Mouse (Mus musculus) embryonic facial prominence, embryonic 15.5 days (tissue): ENCODE measurements around the gene Barhl1. TPM values are rescaled to one million over a fixed set of nuclear protein-coding genes. Genes with fewer than 3 reads are reported as not detected.

ENCODE experiments used
- ATAC-seq: fragments of 200-750 bp; cut with Nextera tagmentation; 2 replicates; pipeline ENCODE4 v1.8.0; 2017; ENCODE audit warnings: low read depth, moderate TSS enrichment; ENCODE audit not compliant: insufficient number of reproducible peaks, low FRiP score, low TSS enrichment
- H3K27ac ChIP-seq: fragments of 300-500 bp; sonication (generic); replicated peaks from 2 replicates; pipeline ENCODE4 v1.5.1; 2015; ENCODE audit warnings: mild to moderate bottlenecking, inconsistent platforms
- H3K27me3 ChIP-seq: fragments of 300-500 bp; sonication (generic); 2 replicates; pipeline ENCODE4 v1.6.1; 2015; ENCODE audit warnings: inconsistent platforms
- H3K36me3 ChIP-seq: fragments of 300-500 bp; sonication (generic); 2 replicates; pipeline ENCODE4 v1.6.1; 2015; ENCODE audit warnings: mild to moderate bottlenecking, inconsistent platforms
- H3K4me1 ChIP-seq: fragments of 300-500 bp; sonication (generic); 2 replicates; pipeline ENCODE4 v1.6.1; 2015; ENCODE audit warnings: inconsistent platforms
- H3K4me2 ChIP-seq: fragments of 300-500 bp; sonication (generic); replicated peaks from 2 replicates; pipeline ENCODE4 v1.6.1; 2015; ENCODE audit warnings: mild to moderate bottlenecking, inconsistent platforms
- H3K4me3 ChIP-seq: fragments of 300-500 bp; sonication (generic); replicated peaks from 2 replicates; pipeline ENCODE4 v1.5.1; 2015; ENCODE audit warnings: mild to moderate bottlenecking, inconsistent platforms
- H3K9ac ChIP-seq: fragments of 300-500 bp; sonication (generic); 2 replicates; pipeline ENCODE4 v1.6.1; 2015; ENCODE audit warnings: inconsistent platforms
- H3K9me3 ChIP-seq: fragments of 300-500 bp; sonication (generic); replicated peaks from 2 replicates; pipeline ENCODE4 v1.6.1; 2016; ENCODE audit warnings: inconsistent platforms
- WGBS: fragments of 180-500 bp; shearing (Covaris S2); methylation state at CpG from one replicate; pipeline ENCODE4 v1.1.7; 2015; 5-methylcytosine and 5-hydroxymethylcytosine counted together
- polyA plus RNA-seq: library from polyadenylated mRNA; unstranded; fragments of >200 nt; fragmentation: Nextera tagmentation; extraction: Ambion mirVana; gene quantifications from 2 replicates; pipeline ENCODE4 v1.2.1, GENCODE M21; 2015

The Barhl1 gene
- 0.07 TPM in 1 of 2 replicates, not detected in the other for polyA plus RNA-seq

- H3K36me3 ChIP-seq = no peaks in the 10 kb centered on the region
- no peak within 1 kb of the TSS for H3K27ac ChIP-seq
- no peak within 1 kb of the TSS for H3K9ac ChIP-seq
- H3K9me3 ChIP-seq = no peaks in the 10 kb centered on the region
- peaks cover 18% of the 10 kb centered on the region for H3K4me1 ChIP-seq
- WGBS = 2% methylated on average over 18 of the region's 18 CpGs
- H3K27me3 ChIP-seq = peaks cover 98% of the 10 kb centered on the region
- H3K4me3 ChIP-seq = peak within 1 kb of the TSS; percentile 20; the same call in 1 of the 2 replicates
- no peak for ATAC-seq
- 0 out of 2 replicates have a peak within 1 kb of the TSS, but pooled peaks have one; percentile 1 for H3K4me2 ChIP-seq
Measured at GRCm38 (mm10) chr2:28916513-28916865, at the start of gene Barhl1. Barhl1 (minus strand) TSS chr2:28916668.

- H3K9me3 ChIP-seq = no peaks in the 10 kb centered on the region
- peaks cover 7% of the 10 kb centered on the region for H3K27me3 ChIP-seq
- H3K4me2 ChIP-seq = no peak overlapping the region
- 78% methylated on average over 6 of the region's 6 CpGs for WGBS
- no peaks in the 10 kb centered on the region for H3K4me1 ChIP-seq
- no peak overlapping the region for H3K27ac ChIP-seq
- H3K36me3 ChIP-seq = no peaks in the 10 kb centered on the region
- no peak overlapping the region for H3K9ac ChIP-seq
- no peak for ATAC-seq
- no peak overlapping the region for H3K4me3 ChIP-seq
Measured at GRCm38 (mm10) chr2:28963565-28963964, 47.1 kb upstream of the Barhl1 start.

GRCm38 (mm10) chr2:28961636-28962035 is 45.2 kb upstream of the Barhl1 start:
- 69% methylated on average over 5 of the region's 5 CpGs for WGBS
- H3K9ac ChIP-seq = no peak overlapping the region
- no peaks in the 10 kb centered on the region for H3K9me3 ChIP-seq
- no peaks in the 10 kb centered on the region for H3K4me1 ChIP-seq
- no peak overlapping the region for H3K4me3 ChIP-seq
- no peak for ATAC-seq
- H3K4me2 ChIP-seq = no peak overlapping the region
- peaks cover 5% of the 10 kb centered on the region for H3K27me3 ChIP-seq
- no peak overlapping the region for H3K27ac ChIP-seq
- H3K36me3 ChIP-seq = no peaks in the 10 kb centered on the region

- no peak overlapping the region for H3K4me3 ChIP-seq
- H3K36me3 ChIP-seq = no peaks in the 10 kb centered on the region
- no peak overlapping the region for H3K9ac ChIP-seq
- no peaks in the 10 kb centered on the region for H3K9me3 ChIP-seq
- no peak overlapping the region for H3K4me2 ChIP-seq
- WGBS = 78% methylated on average over 15 of the region's 15 CpGs
- no peaks in the 10 kb centered on the region for H3K4me1 ChIP-seq
- no peak overlapping the region for H3K27ac ChIP-seq
- ATAC-seq = no peak
- peaks cover under 1% of the 10 kb centered on the region; the same call in 1 of the 2 replicates for H3K27me3 ChIP-seq
Measured at GRCm38 (mm10) chr2:28961024-28961585, 44.6 kb upstream of the Barhl1 start.

- Histone ChIP-seq H3K36me3 (no peaks in the 10 kb centered on the region), H3K27ac (no peak overlapping the region), H3K4me1 (no peaks in the 10 kb centered on the region), H3K4me2 (no peak overlapping the region), H3K9me3 (no peaks in the 10 kb centered on the region), H3K9ac (no peak overlapping the region), H3K27me3 (no peaks in the 10 kb centered on the region), H3K4me3 (no peak overlapping the region)
- ATAC-seq = no peak
- WGBS = 71% methylated on average over 4 of the region's 4 CpGs
Measured at GRCm38 (mm10) chr2:28956874-28957273, 40.4 kb upstream of the Barhl1 start.

GRCm38 (mm10) chr2:28954595-28954994 is 38.1 kb upstream of the Barhl1 start:
- H3K27me3 ChIP-seq = no peaks in the 10 kb centered on the region
- H3K9ac ChIP-seq = no peak overlapping the region
- H3K4me3 ChIP-seq = no peak overlapping the region
- no peaks in the 10 kb centered on the region for H3K36me3 ChIP-seq
- 90% methylated on average over 9 of the region's 9 CpGs for WGBS
- no peak for ATAC-seq
- no peaks in the 10 kb centered on the region for H3K4me1 ChIP-seq
- H3K4me2 ChIP-seq = no peak overlapping the region
- H3K27ac ChIP-seq = no peak overlapping the region
- no peaks in the 10 kb centered on the region for H3K9me3 ChIP-seq

- Histone ChIP-seq H3K4me3 (no peak overlapping the region), H3K27ac (no peak overlapping the region), H3K4me2 (no peak overlapping the region), H3K27me3 (no peaks in the 10 kb centered on the region; the same call in 1 of the 2 replicates), H3K9ac (no peak overlapping the region), H3K36me3 (no peaks in the 10 kb centered on the region), H3K9me3 (no peaks in the 10 kb centered on the region), H3K4me1 (no peaks in the 10 kb centered on the region)
- ATAC-seq = no peak
- WGBS = 32% methylated on average over 8 of the region's 8 CpGs
Measured at GRCm38 (mm10) chr2:28952981-28953380, 36.5 kb upstream of the Barhl1 start.

- H3K27me3 ChIP-seq = peaks cover 6% of the 10 kb centered on the region; the same call in 1 of the 2 replicates
Measured at GRCm38 (mm10) chr2:28946312-28946711, 29.8 kb upstream of the Barhl1 start.

GRCm38 (mm10) chr2:28945388-28945787 is 28.9 kb upstream of the Barhl1 start:
- Histone ChIP-seq H3K36me3 (no peaks in the 10 kb centered on the region), H3K9me3 (no peaks in the 10 kb centered on the region), H3K9ac (no peak overlapping the region), H3K4me3 (no peak overlapping the region), H3K27me3 (peaks cover 6% of the 10 kb centered on the region; the same call in 1 of the 2 replicates), H3K27ac (no peak overlapping the region), H3K4me2 (no peak overlapping the region), H3K4me1 (no peaks in the 10 kb centered on the region)
- WGBS = 52% methylated on average over 6 of the region's 6 CpGs
- ATAC-seq = no peak

More at GRCm38 (mm10) chr2:28946312-28946711, 29.8 kb upstream of the Barhl1 start:
- 76% methylated on average over 3 of the region's 3 CpGs for WGBS
- no peaks in the 10 kb centered on the region for H3K9me3 ChIP-seq
- H3K4me2 ChIP-seq = no peak overlapping the region
- H3K9ac ChIP-seq = no peak overlapping the region
- ATAC-seq = no peak
- no peaks in the 10 kb centered on the region for H3K36me3 ChIP-seq
- H3K4me1 ChIP-seq = no peaks in the 10 kb centered on the region
- no peak overlapping the region for H3K27ac ChIP-seq
- H3K4me3 ChIP-seq = no peak overlapping the region

GRCm38 (mm10) chr2:28943666-28944516 is 27.4 kb upstream of the Barhl1 start:
- Histone ChIP-seq H3K27me3 (peaks cover 6% of the 10 kb centered on the region; the same call in 1 of the 2 replicates), H3K4me1 (no peaks in the 10 kb centered on the region), H3K27ac (no peak overlapping the region), H3K9me3 (no peaks in the 10 kb centered on the region), H3K36me3 (no peaks in the 10 kb centered on the region), H3K4me3 (no peak overlapping the region), H3K9ac (no peak overlapping the region), H3K4me2 (no peak overlapping the region)
- no peak for ATAC-seq
- 46% methylated on average over 30 of the region's 30 CpGs for WGBS

- Histone ChIP-seq H3K4me3 (no peak overlapping the region), H3K27ac (no peak overlapping the region), H3K27me3 (no peaks in the 10 kb centered on the region), H3K36me3 (no peaks in the 10 kb centered on the region), H3K4me2 (no peak overlapping the region), H3K9ac (no peak overlapping the region), H3K4me1 (no peaks in the 10 kb centered on the region), H3K9me3 (no peaks in the 10 kb centered on the region)
- 75% methylated on average over 7 of the region's 7 CpGs for WGBS
- ATAC-seq = no peak
Measured at GRCm38 (mm10) chr2:28938997-28939396, 22.5 kb upstream of the Barhl1 start.
